Mouse (Mus musculus) heart, embryonic 11.5 days (tissue): Measurements from ENCODE around the gene AC170998.1. TPM values are rescaled to one million over a fixed set of nuclear protein-coding genes. Genes with fewer than 3 reads are reported as not detected.
"Not testable (repeated sequence)": the region's sequence is repeated elsewhere in the genome, so short reads cannot be mapped to it uniquely, and the experiment has no call there.

Experiments
- ATAC-seq: fragments of 200-750 bp; cut with Nextera tagmentation; replicated peaks from 2 replicates; pipeline ENCODE4 v1.8.0; 2017; ENCODE audit warnings: moderate library complexity; ENCODE audit not compliant: insufficient number of reproducible peaks, low FRiP score, low TSS enrichment
- H3K27ac ChIP-seq: fragments of 300-500 bp; sonication (generic); 2 replicates; pipeline ENCODE4 v1.5.1; 2014; ENCODE audit warnings: mild to moderate bottlenecking, low read depth, low read length
- H3K27me3 ChIP-seq: fragments of 300-500 bp; sonication (generic); 2 replicates; pipeline ENCODE4 v1.6.1; 2014; ENCODE audit warnings: mild to moderate bottlenecking, low read length, mixed read lengths; ENCODE audit not compliant: control insufficient read depth, insufficient read depth
- H3K36me3 ChIP-seq: fragments of 300-500 bp; sonication (generic); 2 replicates; pipeline ENCODE4 v1.6.1; 2014; ENCODE audit warnings: mild to moderate bottlenecking, low read length, moderate library complexity, mixed read lengths; ENCODE audit not compliant: control insufficient read depth, insufficient read depth
- H3K4me1 ChIP-seq: fragments of 300-500 bp; sonication (generic); 2 replicates; pipeline ENCODE4 v1.6.1; 2014; ENCODE audit warnings: low read length; ENCODE audit not compliant: control insufficient read depth, insufficient read depth
- H3K4me2 ChIP-seq: fragments of 300-500 bp; sonication (generic); 2 replicates; pipeline ENCODE4 v1.6.1; 2014; ENCODE audit warnings: mild to moderate bottlenecking, moderate library complexity
- H3K4me3 ChIP-seq: fragments of 300-500 bp; sonication (generic); 2 replicates; pipeline ENCODE4 v1.5.1; 2014; ENCODE audit warnings: low read depth, low read length
- H3K9ac ChIP-seq: fragments of 300-500 bp; sonication (generic); 2 replicates; pipeline ENCODE4 v1.6.1; 2014; ENCODE audit warnings: mild to moderate bottlenecking, low read depth, low read length, moderate library complexity
- H3K9me3 ChIP-seq: fragments of 300-500 bp; sonication (generic); replicated peaks from 2 replicates; pipeline ENCODE4 v1.6.1; 2016; ENCODE audit warnings: low read length; ENCODE audit not compliant: control insufficient read depth
- WGBS: fragments of 180-500 bp; shearing (Covaris S2); extraction: QIAGEN DNeasy Blood & Tissue Kit; methylation state at CpG from one replicate; pipeline ENCODE4 v1.1.7; 2014; ENCODE audit not compliant: insufficient replicate concordance; 5-methylcytosine and 5-hydroxymethylcytosine counted together
- polyA plus RNA-seq: library from polyadenylated mRNA; unstranded; fragments of >200 nt; fragmentation: Nextera tagmentation; extraction: Ambion mirVana; gene quantifications from 2 replicates; pipeline ENCODE4 v1.2.1, GENCODE M21; 2014

AC170998.1 gene
- polyA plus RNA-seq, 1 experiment from 2014 or later, result 2.3 TPM

- Histone ChIP-seq H3K4me2 (no peak overlapping the region), H3K36me3 (peaks cover 11% of the 10 kb centered on the region), H3K4me3 (no peak overlapping the region), H3K9ac (no peak overlapping the region), H3K27ac (no peak overlapping the region), H3K4me1 (peaks cover 29% of the 10 kb centered on the region), H3K9me3 (no peaks in the 10 kb centered on the region), H3K27me3 (no peaks in the 10 kb centered on the region)
- ATAC-seq, result no peak
- 84% methylated on average over 8 of the region's 8 CpGs for WGBS
Observed at GRCm38 (mm10) chr17:28709552-28710290, 16.2 kb upstream of the AC170998.1 start.

DNA sequence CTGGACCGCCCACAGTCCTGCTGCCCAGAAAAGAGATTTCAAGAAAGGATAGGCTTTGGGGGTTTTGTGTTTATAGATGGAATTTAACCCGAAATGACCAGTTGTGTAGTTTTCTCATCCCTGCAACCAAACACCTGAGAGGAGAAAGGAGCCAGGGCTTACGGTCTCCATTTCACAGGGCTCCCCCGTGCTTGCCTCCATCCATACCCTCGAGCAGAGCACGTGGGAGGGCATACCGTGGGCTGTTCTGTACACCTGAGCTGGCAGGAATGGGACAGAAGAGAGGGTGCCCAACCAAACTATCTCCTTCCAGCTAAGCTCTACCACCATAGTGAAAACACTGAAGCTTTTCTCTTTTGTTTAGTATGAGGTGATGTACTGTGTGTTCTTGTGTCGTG lies 15.6 kb upstream of the AC170998.1 start:
- peaks cover 11% of the 10 kb centered on the region for H3K36me3 ChIP-seq
- no peak overlapping the region for H3K27ac ChIP-seq
- peaks cover 29% of the 10 kb centered on the region for H3K4me1 ChIP-seq
- no peak overlapping the region for H3K9ac ChIP-seq
- H3K4me2 ChIP-seq, result no peak overlapping the region
- no peak overlapping the region for H3K4me3 ChIP-seq
- WGBS, result 90% methylated on average over 8 of the region's 8 CpGs
- ATAC-seq, result no peak
- no peaks in the 10 kb centered on the region for H3K9me3 ChIP-seq
- H3K27me3 ChIP-seq, result no peaks in the 10 kb centered on the region

- Histone ChIP-seq H3K27ac (no peak overlapping the region), H3K4me1 (peaks cover 29% of the 10 kb centered on the region), H3K9ac (no peak overlapping the region), H3K4me2 (no peak overlapping the region), H3K9me3 (no peaks in the 10 kb centered on the region), H3K36me3 (peaks cover 11% of the 10 kb centered on the region), H3K27me3 (no peaks in the 10 kb centered on the region), H3K4me3 (no peak overlapping the region)
- 89% methylated on average over 6 of the region's 6 CpGs for WGBS
- ATAC-seq, result no peak
Observed at GRCm38 (mm10) chr17:28711237-28711636, 14.6 kb upstream of the AC170998.1 start.

- H3K9me3 ChIP-seq, result no peaks in the 10 kb centered on the region
- H3K27me3 ChIP-seq, result no peaks in the 10 kb centered on the region
- peaks cover 25% of the 10 kb centered on the region for H3K4me1 ChIP-seq
- no peak for ATAC-seq
- H3K4me3 ChIP-seq, result no peak overlapping the region
- H3K4me2 ChIP-seq, result peak overlapping the region; percentile 10
- WGBS, result 62% methylated on average over 6 of the region's 6 CpGs
- H3K36me3 ChIP-seq, result peaks cover 11% of the 10 kb centered on the region
- H3K9ac ChIP-seq, result no peak overlapping the region
- H3K27ac ChIP-seq, result peak overlapping the region; percentile 68
Observed at GRCm38 (mm10) chr17:28712305-28712704, 13.6 kb upstream of the AC170998.1 start.

DNA sequence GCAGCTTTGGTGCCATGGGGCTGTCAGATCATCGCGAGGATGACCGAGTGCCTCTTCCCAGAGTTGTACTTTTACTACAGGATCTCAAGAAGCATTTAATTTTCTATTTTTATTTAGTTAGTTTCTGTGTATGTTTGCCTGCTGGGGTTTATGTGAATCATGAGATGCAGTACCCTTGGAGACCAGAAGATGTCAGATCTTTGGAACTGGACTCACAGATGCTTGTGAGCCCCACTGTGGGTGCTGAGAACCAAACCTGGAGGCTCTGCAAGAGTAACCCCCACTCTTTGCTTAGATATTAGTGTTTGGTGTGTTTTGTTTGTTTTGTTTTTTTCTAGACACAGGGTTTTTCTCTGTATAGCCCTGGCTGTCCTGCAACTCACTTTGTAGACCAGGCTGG lies 11.9 kb upstream of the AC170998.1 start:
- H3K9me3 ChIP-seq, result no peaks in the 10 kb centered on the region
- no peak overlapping the region for H3K4me2 ChIP-seq
- no peak overlapping the region for H3K9ac ChIP-seq
- WGBS, result 97% methylated on average over 3 of the region's 3 CpGs
- no peak overlapping the region for H3K27ac ChIP-seq
- peaks cover 11% of the 10 kb centered on the region for H3K36me3 ChIP-seq
- no peaks in the 10 kb centered on the region for H3K27me3 ChIP-seq
- no peak overlapping the region for H3K4me3 ChIP-seq
- peaks cover 25% of the 10 kb centered on the region for H3K4me1 ChIP-seq
- no peak for ATAC-seq

DNA sequence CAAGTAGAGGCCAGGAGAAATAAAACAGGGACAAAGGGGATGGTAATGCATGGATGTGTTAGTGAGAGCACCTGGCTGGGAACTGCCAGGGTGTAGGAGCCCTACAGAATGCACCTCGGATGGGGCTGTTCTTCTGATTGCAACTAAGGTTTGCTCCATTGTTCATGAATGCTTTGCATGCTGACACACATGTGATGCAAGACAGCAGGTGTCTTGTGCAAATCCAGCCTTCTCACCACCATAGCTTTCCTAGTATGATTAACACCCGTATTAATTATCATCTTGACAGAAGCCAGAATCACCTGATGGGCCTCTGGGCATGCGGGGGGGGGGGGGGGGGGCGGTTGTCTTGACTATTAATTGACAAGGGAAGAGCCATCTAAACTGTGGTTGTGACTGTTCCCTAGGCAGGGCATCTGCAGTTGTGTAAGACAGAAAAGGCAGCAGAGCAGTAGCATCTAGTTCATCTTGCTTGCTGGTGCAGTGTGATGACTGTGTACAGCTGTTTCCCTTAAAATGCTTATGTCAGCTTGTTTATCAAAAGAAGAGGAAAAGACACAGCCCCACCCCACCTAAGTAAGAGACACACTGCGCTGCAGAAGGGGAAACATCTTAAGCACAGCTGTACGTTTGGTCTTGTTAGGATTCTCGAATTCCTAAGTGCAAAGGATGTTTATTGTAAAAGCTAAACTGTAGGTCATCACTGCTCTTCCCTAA lies 9.9 kb upstream of the AC170998.1 start:
- Histone ChIP-seq H3K27me3 (no peaks in the 10 kb centered on the region), H3K4me3 (no peak overlapping the region), H3K36me3 (peaks cover 11% of the 10 kb centered on the region), H3K9ac (no peak overlapping the region), H3K27ac (no peak overlapping the region), H3K4me1 (peaks cover 19% of the 10 kb centered on the region), H3K4me2 (no peak overlapping the region), H3K9me3 (no peaks in the 10 kb centered on the region)
- ATAC-seq, result no peak
- 77% methylated on average over 6 of the region's 7 CpGs for WGBS

DNA sequence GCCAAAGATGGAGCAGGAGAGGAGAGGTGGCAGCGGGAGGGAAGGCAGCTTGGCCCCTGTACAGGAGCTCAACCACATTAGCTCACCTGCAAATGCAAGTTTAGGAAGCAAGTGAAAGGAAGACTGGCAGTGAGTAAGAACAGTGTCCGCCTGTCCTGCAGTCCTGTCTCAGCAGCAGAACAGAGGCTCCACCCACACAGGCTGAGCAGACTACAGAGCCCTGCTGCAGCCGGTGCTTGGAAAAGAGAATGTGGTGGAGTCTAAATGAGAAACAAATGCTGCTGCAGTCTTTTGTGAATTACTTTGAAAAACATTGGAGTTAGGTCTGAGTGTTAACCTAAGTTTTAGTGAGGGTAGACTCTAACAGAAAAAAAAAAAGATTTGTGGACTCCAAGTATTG lies 8.3 kb upstream of the AC170998.1 start:
- H3K9me3 ChIP-seq, result no peaks in the 10 kb centered on the region
- H3K27me3 ChIP-seq, result no peaks in the 10 kb centered on the region
- H3K36me3 ChIP-seq, result peaks cover 12% of the 10 kb centered on the region
- ATAC-seq, result no peak
- H3K9ac ChIP-seq, result no peak overlapping the region
- no peak overlapping the region for H3K4me2 ChIP-seq
- H3K27ac ChIP-seq, result no peak overlapping the region
- 63% methylated on average over 3 of the region's 3 CpGs for WGBS
- no peak overlapping the region for H3K4me3 ChIP-seq
- peaks cover 15% of the 10 kb centered on the region for H3K4me1 ChIP-seq

DNA sequence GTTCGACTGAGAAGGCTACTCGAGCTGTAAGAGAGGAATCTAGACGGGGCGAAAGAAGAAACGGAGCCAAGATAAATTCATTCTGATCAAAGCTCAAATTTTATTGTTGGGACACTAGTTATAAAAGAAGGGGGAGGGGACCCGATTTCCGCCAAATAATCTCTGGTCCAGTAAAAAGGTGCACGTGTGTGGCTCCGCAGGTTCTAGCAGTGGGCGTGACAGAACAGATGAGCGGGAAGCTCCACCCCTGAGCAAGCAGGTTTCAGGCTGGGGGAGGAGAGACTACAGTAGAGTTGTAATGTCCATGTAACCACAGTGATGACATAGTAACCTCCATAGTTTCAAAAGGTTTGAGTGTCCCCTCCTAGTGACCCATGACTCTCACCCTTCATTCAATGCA lies 1.6 kb downstream of the AC170998.1 start:
- not testable (repeated sequence) for H3K27me3 ChIP-seq, H3K9ac ChIP-seq, H3K9me3 ChIP-seq, H3K4me2 ChIP-seq, H3K4me1 ChIP-seq, H3K4me3 ChIP-seq, H3K27ac ChIP-seq, ATAC-seq
- 93% methylated on average over 11 of the region's 11 CpGs for WGBS
- H3K36me3 ChIP-seq, result peaks cover 19% of the 10 kb centered on the region
